Comparison of ENCODE assay signal across 8 mouse cellular contexts in the genomic region with DNA sequence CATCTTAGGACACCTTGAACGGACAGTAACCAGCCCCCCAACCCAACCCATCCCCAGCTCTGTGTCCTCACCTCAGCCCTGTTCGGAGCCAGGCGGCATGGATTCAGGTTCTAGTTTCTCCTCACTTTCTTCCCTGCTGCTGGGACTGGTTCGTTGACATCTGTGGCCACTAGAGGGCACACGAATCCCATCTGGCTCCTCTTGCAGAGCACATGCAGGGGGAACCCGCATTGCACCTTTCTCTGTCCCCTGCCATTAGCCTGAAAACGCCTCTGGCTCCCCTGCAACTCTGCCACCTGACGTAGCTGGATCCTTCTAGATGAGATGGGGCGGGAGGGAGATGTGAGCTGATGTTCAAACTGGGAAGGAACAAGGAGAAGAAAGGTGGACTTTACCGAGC. TPM values are rescaled to one million over a fixed set of nuclear protein-coding genes. Genes with fewer than 3 reads are reported as not detected.
DNase-seq lines count a peak whose midpoint lies in the region; ATAC-seq lines count a peak whose summit lies in the region.

No protein-coding gene starts in this region.

- 0 out of 2 replicates have a peak, but pooled peaks have one; percentile 58 for ATAC-seq in hindbrain, embryonic 13.5 days (ENCODE audit: low FRiP score)

- no peaks in the 10 kb centered on the region for H3K9me3 ChIP-seq in hindbrain, embryonic 13.5 days

- peaks cover 38% of the 10 kb centered on the region for H3K4me1 ChIP-seq in hindbrain, embryonic 13.5 days (replicated peaks)

- peak; percentile 70 for DNase-seq in NIH3T3 (ENCODE audit: low read depth)
- DNase-seq in cerebellum, postnatal 10 days, result peak; percentile 88 to 91
- DNase-seq in frontal cortex, postnatal 25 days (ENCODE audit: low spot score in 2 of 2), result peak; percentile 63 to 72
- DNase-seq in layer of hippocampus, postnatal 14 days (ENCODE audit: low spot score in 2 of 2), result peak; percentile 76 to 80
- peak; percentile 81 for DNase-seq in lung, postnatal 14 days
- DNase-seq in retina, postnatal 1 day, result peak; percentile 84
- peak; percentile 89 for DNase-seq in thymus, postnatal 4 days

- peak overlapping the region; percentile 47 for H3K4me2 ChIP-seq in hindbrain, embryonic 13.5 days

- no peak overlapping the region for H3K27ac ChIP-seq in hindbrain, embryonic 13.5 days

- peak overlapping the region; percentile 20 for H3K4me3 ChIP-seq in hindbrain, embryonic 13.5 days

- 0 out of 2 replicates have a peak, but pooled peaks cover 6% of the 10 kb centered on the region for H3K27me3 ChIP-seq in hindbrain, embryonic 13.5 days

- peaks cover 16% of the 10 kb centered on the region for H3K36me3 ChIP-seq in hindbrain, embryonic 13.5 days

- H3K9ac ChIP-seq in hindbrain, embryonic 13.5 days, result peak overlapping the region; percentile 60

- WGBS in hindbrain, embryonic 13.5 days, result 4% methylated on average over 10 of the region's 10 CpGs

RNA-seq across cellular contexts. Expression of a gene that starts 4.2 kb away (rescaled TPM):
- polyA plus RNA-seq in hindbrain, embryonic 13.5 days (2015; fragmentation: Nextera tagmentation; extraction: Ambion mirVana), result 7.6 and 8.0 TPM in 2 replicates
- total RNA-seq in layer of hippocampus, postnatal 14 days (2021), result 100 to 1,000 TPM; 162 to 166 TPM

RNA-seq across cellular contexts. Expression of a gene that starts 16.4 kb away (rescaled TPM):
- 0.18 and 0.27 TPM in 2 replicates for polyA plus RNA-seq in hindbrain, embryonic 13.5 days (2015; fragmentation: Nextera tagmentation; extraction: Ambion mirVana)
- 1 to 10 TPM; 6.0 to 8.2 TPM for total RNA-seq in layer of hippocampus, postnatal 14 days (2021)

RNA-seq across cellular contexts. Expression of a gene that starts 42.8 kb away (rescaled TPM):
- 0.12 and 0.26 TPM in 2 replicates for polyA plus RNA-seq in hindbrain, embryonic 13.5 days (2015; fragmentation: Nextera tagmentation; extraction: Ambion mirVana)
- total RNA-seq in layer of hippocampus, postnatal 14 days (2021), result under 1 TPM; 0.24 to 0.39 TPM
